8 mouse cellular contexts compared by ENCODE assay signal in the genomic region with DNA sequence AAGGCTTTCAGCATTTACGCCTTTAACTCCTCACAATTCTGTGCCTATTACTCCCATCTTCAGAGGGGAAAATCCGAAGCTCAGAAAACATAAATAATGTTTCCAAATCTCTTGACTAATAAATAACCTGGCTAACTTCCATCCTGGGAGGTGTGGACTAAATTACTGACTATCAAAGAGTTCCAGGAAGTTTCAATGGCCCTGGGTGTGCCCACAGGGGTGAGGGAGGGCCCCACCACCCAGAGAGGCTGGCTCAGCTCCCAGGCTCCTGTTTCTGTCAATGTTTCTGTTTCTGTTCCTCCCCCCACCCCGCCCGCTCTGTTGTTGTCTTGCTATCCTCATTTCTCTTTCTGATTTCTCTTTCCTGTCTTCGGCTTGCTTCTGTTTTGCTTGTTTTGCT.
DNase-seq lines count a peak whose midpoint lies in the region; ATAC-seq and TF ChIP-seq lines count a peak whose summit lies in the region.

No protein-coding gene starts in this region.

- TF ChIP-seq CTCF in kidney, postnatal 0 days (IDR thresholded peaks at IDR 0.05; ENCODE audit: low read depth), result no peak

- H3K36me3 ChIP-seq in kidney, postnatal 0 days (ENCODE audit: insufficient read depth, low read length), result no peaks in the 10 kb centered on the region

- peak; percentile 49 to 86 for DNase-seq in adrenal gland, adult (ENCODE audit: inconsistent age in 2 of 2, low spot score in 1 of 2)
- no peak for DNase-seq in adrenal gland, postnatal 4 days (ENCODE audit: low spot score in 2 of 2)
- peak; percentile 32 for DNase-seq in urinary bladder, postnatal 14 days (ENCODE audit: low spot score)
- no peak for DNase-seq in urinary bladder, postnatal 4 days (ENCODE audit: low spot score in 2 of 2)
- peak; percentile 42 for DNase-seq in kidney, postnatal 0 days (ENCODE audit: low spot score)
- DNase-seq in ovary, postnatal 36 days (ENCODE audit: low spot score), result peak; percentile 73
- DNase-seq in cerebellum, postnatal 4 days (ENCODE audit: low spot score in 2 of 2), result no peak
- no peak for DNase-seq in cerebellum, adult 8-10 months

- ATAC-seq in kidney, postnatal 0 days (replicated peaks; ENCODE audit: low FRiP score, low read depth), result no peak

- H3K9ac ChIP-seq in kidney, postnatal 0 days (ENCODE audit: low read depth, low read length), result no peak overlapping the region

- no peaks in the 10 kb centered on the region for H3K27me3 ChIP-seq in kidney, postnatal 0 days (ENCODE audit: insufficient read depth, low read length)

- H3K4me2 ChIP-seq in kidney, postnatal 0 days (ENCODE audit: low read length), result no peak overlapping the region

- H3K27ac ChIP-seq in kidney, postnatal 0 days, result peak overlapping the region; percentile 48

- peaks cover 49% of the 10 kb centered on the region for H3K4me1 ChIP-seq in kidney, postnatal 0 days (replicated peaks; ENCODE audit: insufficient read depth, low read length)

- H3K4me3 ChIP-seq in kidney, postnatal 0 days (replicated peaks; ENCODE audit: low read depth, low read length), result no peak overlapping the region

- 32% methylated on average over 5 of the region's 5 CpGs for WGBS in kidney, postnatal 0 days

- no peaks in the 10 kb centered on the region for H3K9me3 ChIP-seq in kidney, postnatal 0 days (replicated peaks; ENCODE audit: low read length)

Comparison
In these comparisons a context has a peak if more than half of its experiments do, and no peak if none do; other contexts are left out.
1. DNase-seq: peak in adrenal gland, adult (2 of 2), urinary bladder, postnatal 14 days (single experiment), kidney, postnatal 0 days (single experiment) and ovary, postnatal 36 days (single experiment); none in adrenal gland, postnatal 4 days (0 of 2), urinary bladder, postnatal 4 days (0 of 2), cerebellum, postnatal 4 days (0 of 2) and cerebellum, adult 8-10 months (single experiment).